Mouse (Mus musculus): ENCODE measurements at regions not wholly inside any gene's neighbourhood (a gene's known extent, or its start where the extent isn't known, plus 50 kb on each side); places are given as distances from the start of the nearest gene placed in this dataset.

DNA sequence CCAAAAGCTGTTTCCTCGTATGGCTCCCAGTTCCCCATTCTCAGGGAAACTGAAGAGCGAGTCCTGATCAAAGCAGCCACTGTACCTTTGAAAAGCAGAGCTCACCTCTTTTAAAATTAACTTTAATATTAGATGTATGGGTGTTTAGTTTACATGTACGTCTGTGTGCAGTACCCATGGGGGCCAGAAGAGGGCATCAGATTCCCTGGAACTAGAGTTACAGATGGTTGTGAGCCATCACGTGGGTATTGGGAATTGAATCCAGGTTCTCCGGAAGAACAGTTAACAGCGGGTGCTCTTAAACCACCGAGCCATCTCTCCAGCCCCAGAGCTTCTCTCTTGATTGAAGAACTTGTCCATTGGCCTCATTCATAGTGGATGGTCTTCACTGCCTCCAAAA, 66.0 kb upstream of the Jam3 start:
- H3K4me1 ChIP-seq (ENCODE audit: control insufficient read depth in 1 of 2, insufficient read depth in 2 of 2, low read length in 2 of 2) = no peaks in the 10 kb centered on the region
- no peak for DNase-seq (ENCODE audit: low read depth, low spot score)
- no peaks in the 10 kb centered on the region for H3K9me3 ChIP-seq (replicated peaks; ENCODE audit: insufficient read depth, low read length)
- H3K9ac ChIP-seq (ENCODE audit: control insufficient read depth, low read depth, low read length, poor library complexity, severe bottlenecking) = no peak overlapping the region
- no peaks in the 10 kb centered on the region for H3K27me3 ChIP-seq (ENCODE audit: control insufficient read depth in 1 of 2, insufficient read depth in 2 of 2, low read length in 2 of 2)
- no peaks in the 10 kb centered on the region for H3K79me2 ChIP-seq (ENCODE audit: control insufficient read depth, insufficient read depth, low read length, poor library complexity)
- H3K27ac ChIP-seq (ENCODE audit: control insufficient read depth, low read depth, low read length) = no peak overlapping the region
- TF ChIP-seq CTCF (IDR thresholded peaks at IDR 0.05 in 2 of 3, conservative IDR thresholded peaks at IDR 0.05 in 1 of 3; ENCODE audit: control insufficient read depth in 1 of 3, insufficient read depth in 1 of 3, low read depth in 2 of 3, low read length in 3 of 3, poor library complexity in 1 of 3, severe bottlenecking in 1 of 3) (peak in 2 of 3 experiments; percentile 15 to 22; a peak in 1 of 6 replicates), ETS1 (IDR thresholded peaks at IDR 0.05; ENCODE audit: low read depth, low read length) (no peak)
- no peaks in the 10 kb centered on the region for H3K36me3 ChIP-seq (ENCODE audit: control insufficient read depth in 1 of 2, insufficient read depth in 2 of 2, low read length in 2 of 2)
- H3K4me3 ChIP-seq (ENCODE audit: control insufficient read depth in 1 of 2, insufficient read depth in 1 of 2, low read depth in 2 of 2, low read length in 2 of 2) = no peak overlapping the region

DNA sequence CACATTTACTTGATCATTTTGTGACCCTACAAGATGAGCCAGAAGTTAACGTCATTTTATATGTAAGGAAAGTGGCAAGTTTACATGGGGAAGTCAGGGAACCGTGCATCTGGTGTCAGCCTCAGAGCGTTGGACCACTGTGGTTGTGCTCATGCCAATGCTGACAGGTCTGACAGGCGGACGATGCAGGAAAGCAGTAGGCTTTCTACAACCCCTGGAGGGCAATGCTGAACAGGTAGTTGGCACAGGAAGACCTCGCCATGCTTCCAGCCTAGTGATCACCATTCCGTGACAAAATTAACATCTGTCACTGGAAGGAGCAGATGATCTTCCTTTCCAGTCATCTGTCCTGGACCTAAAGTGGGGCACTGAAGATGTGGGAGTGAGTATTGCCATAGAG, 60.8 kb upstream of the Jam3 start:
- H3K4me1 ChIP-seq (ENCODE audit: control insufficient read depth in 1 of 2, insufficient read depth in 2 of 2, low read length in 2 of 2) = no peaks in the 10 kb centered on the region
- H3K36me3 ChIP-seq (ENCODE audit: control insufficient read depth in 1 of 2, insufficient read depth in 2 of 2, low read length in 2 of 2) = no peaks in the 10 kb centered on the region
- H3K27ac ChIP-seq (ENCODE audit: control insufficient read depth, low read depth, low read length) = no peak overlapping the region
- no peaks in the 10 kb centered on the region for H3K9me3 ChIP-seq (replicated peaks; ENCODE audit: insufficient read depth, low read length)
- TF ChIP-seq MYC (IDR thresholded peaks at IDR 0.05; ENCODE audit: low read depth, low read length) = no peak
- TF ChIP-seq RAD21 (IDR thresholded peaks at IDR 0.05; ENCODE audit: low read depth, low read length) = no peak
- TF ChIP-seq USF1 (IDR thresholded peaks at IDR 0.05; ENCODE audit: low read depth, low read length) = no peak
- TF ChIP-seq ZKSCAN1 (IDR thresholded peaks at IDR 0.05; ENCODE audit: low read depth, low read length) = no peak
- no peaks in the 10 kb centered on the region for H3K79me2 ChIP-seq (ENCODE audit: control insufficient read depth, insufficient read depth, low read length, poor library complexity)
- no peak for DNase-seq (ENCODE audit: low read depth, low spot score)
- H3K4me3 ChIP-seq (ENCODE audit: control insufficient read depth in 1 of 2, insufficient read depth in 1 of 2, low read depth in 2 of 2, low read length in 2 of 2) = no peak overlapping the region
- no peaks in the 10 kb centered on the region for H3K27me3 ChIP-seq (ENCODE audit: control insufficient read depth in 1 of 2, insufficient read depth in 2 of 2, low read length in 2 of 2)
- no peak overlapping the region for H3K9ac ChIP-seq (ENCODE audit: control insufficient read depth, low read depth, low read length, poor library complexity, severe bottlenecking)

DNA sequence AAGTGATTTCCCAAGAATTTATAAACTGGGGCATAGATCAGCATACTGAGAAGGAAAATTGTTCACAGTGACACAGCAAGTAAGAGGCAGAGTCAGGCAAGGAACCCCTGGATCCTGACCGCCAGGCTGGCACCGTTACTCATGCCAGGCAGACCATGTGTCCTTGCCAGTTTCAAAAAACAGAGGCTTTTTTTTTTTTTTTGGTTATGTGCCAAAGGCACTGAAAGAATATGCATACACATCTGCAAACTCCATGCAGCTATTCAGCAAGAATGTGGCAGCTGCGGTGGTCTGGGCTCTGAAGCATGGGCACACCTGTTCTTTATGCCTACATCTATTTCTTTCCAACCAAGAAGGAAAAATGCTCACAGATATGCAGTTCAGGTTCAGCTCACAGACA, 58.8 kb upstream of the Jam3 start:
- Histone ChIP-seq H3K4me1 (ENCODE audit: control insufficient read depth in 1 of 2, insufficient read depth in 2 of 2, low read length in 2 of 2) (no peaks in the 10 kb centered on the region), H3K36me3 (ENCODE audit: control insufficient read depth in 1 of 2, insufficient read depth in 2 of 2, low read length in 2 of 2) (no peaks in the 10 kb centered on the region), H3K9me3 (replicated peaks; ENCODE audit: insufficient read depth, low read length) (no peaks in the 10 kb centered on the region), H3K79me2 (ENCODE audit: control insufficient read depth, insufficient read depth, low read length, poor library complexity) (no peaks in the 10 kb centered on the region), H3K27me3 (ENCODE audit: control insufficient read depth in 1 of 2, insufficient read depth in 2 of 2, low read length in 2 of 2) (no peaks in the 10 kb centered on the region), H3K4me3 (ENCODE audit: control insufficient read depth in 1 of 2, insufficient read depth in 1 of 2, low read depth in 2 of 2, low read length in 2 of 2) (no peak overlapping the region), H3K27ac (ENCODE audit: control insufficient read depth, low read depth, low read length) (no peak overlapping the region), H3K9ac (ENCODE audit: control insufficient read depth, low read depth, low read length, poor library complexity, severe bottlenecking) (no peak overlapping the region)
- DNase-seq (ENCODE audit: low read depth, low spot score) = no peak
- TF ChIP-seq POLR2AphosphoS5 (IDR thresholded peaks at IDR 0.05; ENCODE audit: borderline replicate concordance, low read depth, low read length) (no peak), SMC3 (IDR thresholded peaks at IDR 0.05; ENCODE audit: low read depth, low read length) (no peak), GATA1 (IDR thresholded peaks at IDR 0.05; ENCODE audit: low read depth, low read length) (no peak), USF1 (IDR thresholded peaks at IDR 0.05; ENCODE audit: low read depth, low read length) (no peak), RCOR1 (IDR thresholded peaks at IDR 0.05; ENCODE audit: low read depth, low read length) (no peak)

GRCm38 (mm10) chr9:27208840-27209239, 53.6 kb upstream of the Jam3 start:
- Histone ChIP-seq H3K4me3 (ENCODE audit: control insufficient read depth in 1 of 2, insufficient read depth in 1 of 2, low read depth in 2 of 2, low read length in 2 of 2) (no peak overlapping the region), H3K79me2 (ENCODE audit: control insufficient read depth, insufficient read depth, low read length, poor library complexity) (no peaks in the 10 kb centered on the region), H3K9me3 (replicated peaks; ENCODE audit: insufficient read depth, low read length) (no peaks in the 10 kb centered on the region)
- TF ChIP-seq POLR2A (IDR thresholded peaks at IDR 0.05; ENCODE audit: control insufficient read depth in 1 of 2, insufficient read depth in 1 of 2, low read depth in 1 of 2, low read length in 2 of 2, poor library complexity in 1 of 2) (no peak), ZKSCAN1 (IDR thresholded peaks at IDR 0.05; ENCODE audit: low read depth, low read length) (no peak), ETS1 (IDR thresholded peaks at IDR 0.05; ENCODE audit: low read depth, low read length) (no peak), GATA1 (IDR thresholded peaks at IDR 0.05; ENCODE audit: low read depth, low read length) (no peak), USF2 (IDR thresholded peaks at IDR 0.05; ENCODE audit: borderline replicate concordance in 1 of 2, insufficient read depth in 1 of 2, low read depth in 1 of 2, low read length in 2 of 2) (no peak), MYB (IDR thresholded peaks at IDR 0.05; ENCODE audit: low read depth, low read length) (no peak), BHLHE40 (IDR thresholded peaks at IDR 0.05; ENCODE audit: borderline replicate concordance, low read depth, low read length) (no peak), RCOR1 (IDR thresholded peaks at IDR 0.05; ENCODE audit: low read depth, low read length) (no peak), SMC3 (IDR thresholded peaks at IDR 0.05; ENCODE audit: low read depth, low read length) (no peak), E2F4 (IDR thresholded peaks at IDR 0.05; ENCODE audit: borderline replicate concordance, low read depth, low read length) (no peak), TCF12 (IDR thresholded peaks at IDR 0.05; ENCODE audit: low read depth, low read length) (no peak), KAT2A (conservative IDR thresholded peaks at IDR 0.05; ENCODE audit: low read depth, low read length) (no peak), MYC (IDR thresholded peaks at IDR 0.05; ENCODE audit: low read depth, low read length) (no peak), TAL1 (IDR thresholded peaks at IDR 0.05; ENCODE audit: low read length) (no peak), EP300 (IDR thresholded peaks at IDR 0.05; ENCODE audit: low read depth in 1 of 2, low read length in 2 of 2) (no peak), UBTF (IDR thresholded peaks at IDR 0.05; ENCODE audit: borderline replicate concordance, insufficient read depth, low read depth, low read length) (no peak)

More at GRCm38 (mm10) chr9:27208840-27209239, 53.6 kb upstream of the Jam3 start:
- H3K9ac ChIP-seq (ENCODE audit: control insufficient read depth, low read depth, low read length, poor library complexity, severe bottlenecking) = no peak overlapping the region
- no peaks in the 10 kb centered on the region for H3K36me3 ChIP-seq (ENCODE audit: control insufficient read depth in 1 of 2, insufficient read depth in 2 of 2, low read length in 2 of 2)
- H3K4me1 ChIP-seq (ENCODE audit: control insufficient read depth in 1 of 2, insufficient read depth in 2 of 2, low read length in 2 of 2) = no peaks in the 10 kb centered on the region
- no peaks in the 10 kb centered on the region for H3K27me3 ChIP-seq (ENCODE audit: control insufficient read depth in 1 of 2, insufficient read depth in 2 of 2, low read length in 2 of 2)
- no peak overlapping the region for H3K27ac ChIP-seq (ENCODE audit: control insufficient read depth, low read depth, low read length)
- DNase-seq (ENCODE audit: low read depth, low spot score) = no peak

Measured in MEL (cell line).